Mouse (Mus musculus) lung, postnatal 0 days (tissue): ENCODE results near the gene 1700029F12Rik. TPM values are rescaled to one million over a fixed set of nuclear protein-coding genes. Genes with fewer than 3 reads are reported as not detected.

ENCODE experiments used
- ATAC-seq: fragments of 200-750 bp; cut with Nextera tagmentation; 2 replicates; pipeline ENCODE4 v1.8.0; 2017; ENCODE audit warnings: moderate library complexity
- DNase-seq: peaks from one replicate; pipeline ENCODE4 v3.0.0-alpha.2; 2016; ENCODE audit warnings: low spot score
- H3K27ac ChIP-seq: fragments of 300-500 bp; sonication (generic); 2 replicates; pipeline ENCODE4 v1.5.1; 2014; ENCODE audit warnings: antibody characterized with exemption, mild to moderate bottlenecking, low read length, mixed read lengths
- H3K27me3 ChIP-seq: fragments of 300-500 bp; sonication (generic); replicated peaks from 2 replicates; pipeline ENCODE4 v1.6.1; 2014; ENCODE audit warnings: low read length, mixed read lengths; ENCODE audit not compliant: insufficient read depth
- H3K36me3 ChIP-seq: fragments of 300-500 bp; sonication (generic); 2 replicates; pipeline ENCODE4 v1.6.1; 2014; ENCODE audit warnings: low read length, mixed read lengths; ENCODE audit not compliant: insufficient read depth
- H3K4me1 ChIP-seq: fragments of 300-500 bp; sonication (generic); 2 replicates; pipeline ENCODE4 v1.6.1; 2014; ENCODE audit warnings: antibody characterized with exemption, low read depth, low read length, mixed read lengths; ENCODE audit not compliant: insufficient read depth
- H3K4me2 ChIP-seq: fragments of 300-500 bp; sonication (generic); replicated peaks from 2 replicates; pipeline ENCODE4 v1.6.1; 2014; ENCODE audit warnings: low read depth, mild to moderate bottlenecking, low read length, moderate library complexity, mixed read lengths
- H3K4me3 ChIP-seq: fragments of 300-500 bp; sonication (generic); 2 replicates; pipeline ENCODE4 v1.5.1; 2014; ENCODE audit warnings: low read depth, low read length
- H3K9ac ChIP-seq: fragments of 300-500 bp; sonication (generic); replicated peaks from 2 replicates; pipeline ENCODE4 v1.6.1; 2014; ENCODE audit warnings: low read depth, mild to moderate bottlenecking
- H3K9me3 ChIP-seq: fragments of 300-500 bp; sonication (generic); 2 replicates; pipeline ENCODE4 v1.6.1; 2016; ENCODE audit warnings: low read length, mixed read lengths
- CTCF ChIP-seq: IDR thresholded peaks from 2 replicates; pipeline ENCODE4 v1.5.1; 2016; ENCODE audit warnings: antibody characterized with exemption, mild to moderate bottlenecking
- EP300 ChIP-seq: IDR thresholded peaks from 2 replicates; pipeline ENCODE4 v1.6.1; 2016; ENCODE audit warnings: antibody characterized with exemption, mild to moderate bottlenecking, control low read depth
- whole genome bisulfite sequencing: fragments of 180-500 bp; shearing (Covaris S2); extraction: QIAGEN DNeasy Blood & Tissue Kit; methylation state at CpG from one replicate; pipeline ENCODE4 v1.1.7; 2014; 5-methylcytosine and 5-hydroxymethylcytosine counted together
- polyA plus RNA-seq: library from polyadenylated mRNA; unstranded; fragments of >200 nt; fragmentation: Nextera tagmentation; extraction: Ambion mirVana; gene quantifications from 2 replicates; pipeline ENCODE4 v1.2.1, GENCODE M21; 2015

1700029F12Rik gene
- polyA plus RNA-seq = not detected in 2 replicates

- 62% methylated on average over 2 of the region's 2 CpGs for WGBS
- no peaks in the 10 kb centered on the region for H3K9me3 ChIP-seq
- no peak for DNase-seq
- TF ChIP-seq CTCF (no peak), EP300 (no peak)
- H3K4me2 ChIP-seq = no peak within 1 kb of the TSS
- H3K9ac ChIP-seq = no peak within 1 kb of the TSS
- no peak within 1 kb of the TSS for H3K4me3 ChIP-seq
- no peak within 1 kb of the TSS for H3K27ac ChIP-seq
- H3K4me1 ChIP-seq = no peaks in the 10 kb centered on the region
- H3K27me3 ChIP-seq = no peaks in the 10 kb centered on the region
- no peak for ATAC-seq
- H3K36me3 ChIP-seq = no peaks in the 10 kb centered on the region
These were observed at the start of gene 1700029F12Rik for GRCm38 (mm10) chr13:97034262-97034661. Gene 1700029F12Rik, minus strand, starts transcription at chr13:97034362.

- H3K36me3 ChIP-seq = no peaks in the 10 kb centered on the region
- no peak overlapping the region for H3K4me3 ChIP-seq
- no peak for DNase-seq
- H3K9ac ChIP-seq = no peak overlapping the region
- no peaks in the 10 kb centered on the region for H3K4me1 ChIP-seq
- no peaks in the 10 kb centered on the region for H3K27me3 ChIP-seq
- H3K4me2 ChIP-seq = no peak overlapping the region
- no peak overlapping the region for H3K27ac ChIP-seq
- WGBS = 82% methylated on average over 7 of the region's 7 CpGs
- H3K9me3 ChIP-seq = no peaks in the 10 kb centered on the region
- TF ChIP-seq EP300 (no peak), CTCF (no peak)
- ATAC-seq = no peak
These were observed 48.3 kb upstream of the 1700029F12Rik start for GRCm38 (mm10) chr13:97082432-97082831.

- 73% methylated on average over 3 of the region's 3 CpGs for WGBS
- H3K4me1 ChIP-seq = no peaks in the 10 kb centered on the region
- no peak overlapping the region for H3K9ac ChIP-seq
- H3K27ac ChIP-seq = no peak overlapping the region
- H3K9me3 ChIP-seq = no peaks in the 10 kb centered on the region
- TF ChIP-seq CTCF (no peak), EP300 (no peak)
- DNase-seq (no peak), ATAC-seq (no peak)
- H3K4me2 ChIP-seq = no peak overlapping the region
- no peaks in the 10 kb centered on the region for H3K36me3 ChIP-seq
- H3K4me3 ChIP-seq = no peak overlapping the region
- H3K27me3 ChIP-seq = no peaks in the 10 kb centered on the region
These were observed 46.5 kb upstream of the 1700029F12Rik start for GRCm38 (mm10) chr13:97080615-97081014.

GRCm38 (mm10) chr13:97080201-97080600 is 46.0 kb upstream of the 1700029F12Rik start:
- H3K4me3 ChIP-seq = no peak overlapping the region
- H3K9ac ChIP-seq = no peak overlapping the region
- H3K4me2 ChIP-seq = no peak overlapping the region
- no peaks in the 10 kb centered on the region for H3K27me3 ChIP-seq
- DNase-seq (no peak), ATAC-seq (no peak)
- H3K4me1 ChIP-seq = no peaks in the 10 kb centered on the region
- TF ChIP-seq EP300 = no peak
- no peak for TF ChIP-seq CTCF
- no peaks in the 10 kb centered on the region for H3K36me3 ChIP-seq
- no peaks in the 10 kb centered on the region for H3K9me3 ChIP-seq
- no peak overlapping the region for H3K27ac ChIP-seq
- WGBS = 73% methylated on average over 2 of the region's 2 CpGs

- DNase-seq = no peak
These were observed 43.4 kb upstream of the 1700029F12Rik start for GRCm38 (mm10) chr13:97077556-97077955.

GRCm38 (mm10) chr13:97073497-97073896 is 39.3 kb upstream of the 1700029F12Rik start:
- DNase-seq = no peak
- H3K9me3 ChIP-seq = no peaks in the 10 kb centered on the region

More at GRCm38 (mm10) chr13:97077556-97077955, 43.4 kb upstream of the 1700029F12Rik start:
- Histone ChIP-seq H3K9me3 (no peaks in the 10 kb centered on the region), H3K4me3 (no peak overlapping the region), H3K27ac (no peak overlapping the region), H3K9ac (no peak overlapping the region), H3K27me3 (no peaks in the 10 kb centered on the region), H3K4me2 (no peak overlapping the region), H3K4me1 (no peaks in the 10 kb centered on the region), H3K36me3 (no peaks in the 10 kb centered on the region)
- no peak for ATAC-seq
- WGBS = 86% methylated on average over 2 of the region's 2 CpGs
- no peak for TF ChIP-seq EP300
- TF ChIP-seq CTCF = no peak

More at GRCm38 (mm10) chr13:97073497-97073896, 39.3 kb upstream of the 1700029F12Rik start:
- Histone ChIP-seq H3K9ac (no peak overlapping the region), H3K4me3 (no peak overlapping the region), H3K27me3 (peaks cover 14% of the 10 kb centered on the region; the same call in 1 of the 2 replicates), H3K27ac (no peak overlapping the region), H3K36me3 (no peaks in the 10 kb centered on the region), H3K4me1 (no peaks in the 10 kb centered on the region), H3K4me2 (no peak overlapping the region)
- 25% methylated on average over 1 of the region's 1 CpGs for WGBS
- TF ChIP-seq EP300 (no peak), CTCF (no peak)
- no peak for ATAC-seq
